Mouse (Mus musculus): ENCODE data around the gene 2010003K11Rik. TPM values are rescaled to one million over a fixed set of nuclear protein-coding genes. Genes with fewer than 3 reads are reported as not detected.

2010003K11Rik gene
- not detected for total RNA-seq (2021)

DNA sequence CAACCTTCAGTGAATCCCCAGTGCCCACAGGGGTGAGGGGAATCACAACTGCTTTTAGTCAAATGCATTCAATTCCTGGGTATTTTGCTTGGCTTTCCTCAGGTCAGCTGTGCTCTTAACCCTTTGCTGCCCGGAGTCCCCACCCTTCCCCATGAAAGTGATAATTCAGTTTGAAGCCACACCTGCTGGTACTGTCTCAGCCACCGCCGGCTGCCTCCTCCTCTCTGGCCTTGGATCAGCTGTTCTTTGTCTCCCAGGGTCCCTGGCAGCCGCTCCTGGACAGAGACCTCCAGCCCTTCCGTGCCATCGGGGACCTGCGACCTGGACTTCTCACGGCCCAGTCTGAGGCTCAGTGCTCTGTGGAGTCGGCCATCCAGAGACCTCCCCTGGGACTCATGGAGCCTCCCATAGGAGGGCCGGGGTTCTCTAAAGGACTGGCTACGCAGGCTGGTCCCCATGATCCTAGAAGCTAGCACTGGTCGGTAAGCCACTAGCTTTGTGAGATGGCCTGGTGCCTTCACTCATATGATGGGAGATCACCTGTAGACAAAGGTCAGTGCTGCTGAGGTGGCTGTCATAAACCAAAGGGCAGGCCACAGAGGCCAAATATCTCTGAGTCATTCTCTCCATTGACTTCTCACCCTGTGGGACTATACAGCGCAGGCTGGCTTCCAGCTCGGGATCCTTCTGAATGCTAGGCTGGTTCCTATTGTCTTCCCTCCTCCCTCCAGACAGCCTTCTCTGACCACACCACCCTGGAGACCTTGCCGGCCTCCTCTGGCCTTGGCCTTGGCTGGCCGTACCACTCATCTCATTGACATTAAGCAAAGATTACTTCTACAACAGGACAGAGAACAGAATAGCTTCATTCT lies at the start of gene 2010003K11Rik:
Gene 2010003K11Rik (minus strand): TSS at position 522 of the 872 bp plus-strand sequence.
- DNase-seq = no peak

DNA sequence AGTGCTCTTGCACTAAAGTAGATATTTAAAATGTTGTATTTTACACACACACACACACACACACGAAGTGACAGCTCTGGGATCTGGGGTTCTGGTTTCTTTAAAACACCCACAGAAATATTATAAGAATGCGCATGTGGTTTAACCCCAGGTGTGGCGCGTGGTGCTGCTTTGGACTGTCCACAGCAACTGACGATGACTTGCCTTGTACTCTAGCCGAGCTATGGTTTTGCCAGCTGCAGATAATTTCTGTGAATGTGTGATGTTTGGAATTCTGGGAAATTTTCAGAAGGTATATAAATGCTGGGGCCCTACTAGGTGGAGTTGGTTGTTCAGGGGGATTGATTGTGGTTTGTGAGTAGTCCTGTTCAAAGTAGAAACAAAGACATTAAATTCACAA lies 49.4 kb upstream of the 2010003K11Rik start:
- no peak for DNase-seq

DNA sequence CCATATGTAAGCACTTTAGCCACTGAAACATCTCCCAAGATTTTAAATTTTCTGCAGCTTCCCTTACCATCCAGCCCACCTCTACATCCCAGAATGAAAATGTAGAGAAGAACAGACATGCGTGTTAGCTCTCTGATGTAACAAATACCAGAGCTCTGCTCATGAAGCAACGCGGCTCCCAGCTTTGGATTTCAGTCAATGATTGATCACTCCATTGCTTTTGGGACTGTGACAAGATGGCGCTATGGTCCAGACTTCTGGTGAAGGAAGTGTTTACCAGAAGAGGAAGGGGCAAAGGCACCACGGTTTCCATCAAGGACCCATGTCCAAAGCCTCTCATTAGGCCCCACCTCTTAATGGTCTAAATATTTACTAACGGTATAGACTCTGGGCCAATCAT lies 47.5 kb upstream of the 2010003K11Rik start:
- DNase-seq = no peak

- DNase-seq = no peak
These were observed 46.7 kb upstream of the 2010003K11Rik start for GRCm38 (mm10) chr19:4545091-4545490.

DNA sequence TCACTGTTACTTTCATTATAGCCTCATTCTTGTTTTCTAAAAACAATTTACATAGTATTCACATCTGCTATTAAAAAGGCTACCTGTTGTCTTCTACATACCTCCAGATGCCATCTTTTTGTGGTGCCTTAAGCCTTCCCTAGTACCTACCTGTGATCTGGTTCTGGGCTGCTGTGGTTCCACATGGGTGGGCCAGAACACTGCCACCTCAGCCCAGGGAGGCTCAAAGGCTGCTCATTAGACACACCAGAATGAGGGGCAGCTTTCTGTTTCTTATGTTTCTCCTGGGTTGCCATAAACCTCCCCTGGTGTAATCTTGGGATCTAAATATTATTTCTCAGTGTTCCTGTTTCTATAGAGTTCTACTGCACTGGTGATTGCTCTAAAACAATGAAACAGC lies 43.7 kb upstream of the 2010003K11Rik start:
- DNase-seq = no peak

GRCm38 (mm10) chr19:4540992-4541391 lies 42.6 kb upstream of the 2010003K11Rik start:
- DNase-seq = no peak

GRCm38 (mm10) chr19:4540263-4540662 lies 41.9 kb upstream of the 2010003K11Rik start:
- no peak for DNase-seq

- no peak for DNase-seq
These were observed 38.2 kb upstream of the 2010003K11Rik start for GRCm38 (mm10) chr19:4536606-4537005.

GRCm38 (mm10) chr19:4535922-4536321 lies 37.5 kb upstream of the 2010003K11Rik start:
- DNase-seq = no peak

DNA sequence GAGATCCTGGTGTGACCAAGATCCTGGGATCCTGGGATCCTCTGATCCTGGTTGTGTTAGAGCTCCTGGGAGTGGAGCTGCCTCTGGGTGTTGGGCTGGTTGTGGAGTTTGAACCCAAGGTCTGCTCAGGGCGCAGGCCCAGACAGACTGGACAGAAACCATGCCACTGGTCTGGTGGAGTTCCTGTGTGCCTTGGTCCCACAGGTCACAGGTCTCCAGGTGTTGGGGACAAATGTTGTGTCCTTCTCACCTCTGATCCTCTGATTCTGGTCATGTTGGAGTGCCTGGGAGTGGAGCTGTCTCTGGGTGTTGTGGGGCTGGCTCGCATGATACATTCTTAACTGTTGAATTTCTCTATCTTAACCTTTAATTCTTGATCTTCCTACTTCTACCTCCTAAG lies 36.3 kb upstream of the 2010003K11Rik start:
- DNase-seq = no peak

DNA sequence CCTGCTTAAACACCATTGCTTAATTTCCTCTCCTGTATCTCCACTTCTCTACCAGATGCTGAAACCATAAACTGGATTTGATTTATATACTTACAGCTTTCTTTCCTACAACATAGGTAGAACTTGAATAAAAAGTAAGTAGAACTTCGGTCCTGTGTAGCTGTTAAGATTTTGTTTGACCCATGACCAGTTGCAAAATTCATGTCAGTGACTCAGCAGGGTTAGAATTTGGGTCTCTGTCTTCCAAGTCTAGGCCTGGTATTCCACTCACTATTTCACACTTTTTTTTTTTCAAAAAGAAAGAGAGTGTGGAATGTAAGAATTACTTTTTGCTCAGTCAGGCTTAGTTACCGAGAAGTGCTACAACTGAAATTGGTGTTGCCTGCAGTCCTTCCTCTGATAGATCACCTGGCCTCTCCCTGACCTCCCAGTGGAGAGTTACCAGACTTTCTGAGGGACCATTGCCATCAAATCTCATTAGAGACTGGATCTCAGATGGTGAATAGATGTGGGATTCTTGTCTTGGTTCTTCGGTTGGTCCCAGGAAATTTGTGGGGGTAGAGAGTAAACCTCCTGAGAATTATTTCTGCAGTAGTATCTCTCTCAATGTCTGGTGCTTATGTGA lies 23.2 kb upstream of the 2010003K11Rik start:
- no peak for DNase-seq

DNA sequence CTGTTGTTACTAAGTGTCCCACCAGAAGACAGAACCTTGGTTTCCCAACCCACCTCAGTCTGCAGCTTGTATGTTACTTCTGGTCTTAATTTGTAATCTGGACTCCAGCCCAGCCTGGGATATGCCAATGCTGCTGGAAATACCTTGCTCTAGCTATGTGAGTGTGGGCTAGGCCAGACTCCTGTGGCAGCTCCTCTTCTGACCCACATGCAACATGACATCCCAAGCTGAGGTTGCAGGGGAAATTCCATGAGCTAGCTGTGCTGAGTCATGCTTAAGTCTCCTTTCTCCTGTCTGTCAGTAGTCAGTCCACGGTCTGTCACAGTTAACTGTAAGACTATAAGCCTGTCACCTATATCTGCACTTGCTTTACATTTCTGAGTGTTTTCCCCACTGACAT lies 19.1 kb upstream of the 2010003K11Rik start:
- no peak for DNase-seq

- DNase-seq = no peak
These were observed 17.9 kb upstream of the 2010003K11Rik start for GRCm38 (mm10) chr19:4516288-4516687.

GRCm38 (mm10) chr19:4515746-4516145 lies 17.4 kb upstream of the 2010003K11Rik start:
- DNase-seq = no peak

DNA sequence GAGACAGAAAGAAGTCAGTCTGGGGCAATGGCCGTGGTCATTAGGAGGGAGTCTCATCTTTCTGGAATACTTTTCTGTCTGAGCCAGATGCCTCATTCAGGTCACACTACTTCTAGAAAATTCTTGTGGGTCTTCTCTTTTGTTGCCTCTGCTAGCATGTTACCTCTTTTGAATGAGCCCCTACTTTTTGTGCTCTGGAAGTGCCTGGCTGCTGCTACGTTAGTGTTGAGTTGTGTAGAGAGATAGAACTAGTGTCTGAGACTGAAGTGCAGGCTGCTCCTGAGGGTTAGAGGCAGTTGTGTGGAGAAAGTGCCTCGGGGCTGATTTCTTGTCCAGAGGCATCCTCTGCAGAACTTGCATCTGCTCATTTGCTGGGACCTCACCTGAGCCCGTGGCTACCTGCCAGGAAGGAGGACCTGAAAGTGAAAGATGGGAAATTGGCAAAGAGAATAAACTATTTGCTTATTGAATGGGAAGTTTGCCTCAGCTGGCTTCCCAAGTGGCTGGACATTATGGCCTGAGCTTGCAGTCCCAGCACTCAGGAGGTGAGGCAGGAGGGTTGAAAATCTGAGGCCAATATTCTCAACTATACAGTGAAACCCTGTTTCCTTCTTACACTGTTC lies 15.0 kb upstream of the 2010003K11Rik start:
- DNase-seq = no peak

DNA sequence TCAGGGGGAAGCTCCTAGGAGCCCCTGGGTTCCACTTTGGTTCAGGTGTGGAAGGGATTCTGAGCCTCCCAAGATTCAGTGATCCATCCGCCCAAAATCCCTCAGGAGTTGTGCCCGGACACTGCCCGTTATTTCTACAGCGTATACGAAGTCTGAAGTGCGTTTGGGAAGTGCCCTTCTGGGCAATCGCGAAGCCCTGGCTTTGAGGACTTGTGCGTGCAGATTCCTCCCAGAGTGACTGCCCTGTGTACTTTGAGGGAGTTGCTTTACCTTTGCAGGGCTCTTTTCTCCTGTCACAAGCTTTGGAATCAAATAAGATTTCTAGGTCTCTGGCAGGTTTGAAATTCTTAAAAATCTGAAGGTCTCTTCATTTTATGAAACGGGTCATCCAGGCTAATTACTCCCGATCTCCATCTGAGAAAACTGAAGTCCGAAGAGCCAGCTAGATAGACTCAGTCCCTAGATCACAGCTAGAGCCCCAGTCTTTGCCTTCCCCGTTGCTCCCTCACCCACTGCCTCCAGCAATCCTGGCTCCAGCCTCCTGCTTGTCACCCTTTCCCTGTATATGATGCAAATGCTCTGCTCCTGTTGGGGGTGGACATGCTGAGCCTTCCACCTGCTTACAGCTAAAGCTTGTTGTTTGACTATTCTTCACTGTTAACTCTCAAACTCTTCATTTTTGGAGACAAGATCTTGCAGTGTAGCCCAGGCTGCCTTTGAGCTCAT lies 12.9 kb upstream of the 2010003K11Rik start:
- DNase-seq = no peak

DNA sequence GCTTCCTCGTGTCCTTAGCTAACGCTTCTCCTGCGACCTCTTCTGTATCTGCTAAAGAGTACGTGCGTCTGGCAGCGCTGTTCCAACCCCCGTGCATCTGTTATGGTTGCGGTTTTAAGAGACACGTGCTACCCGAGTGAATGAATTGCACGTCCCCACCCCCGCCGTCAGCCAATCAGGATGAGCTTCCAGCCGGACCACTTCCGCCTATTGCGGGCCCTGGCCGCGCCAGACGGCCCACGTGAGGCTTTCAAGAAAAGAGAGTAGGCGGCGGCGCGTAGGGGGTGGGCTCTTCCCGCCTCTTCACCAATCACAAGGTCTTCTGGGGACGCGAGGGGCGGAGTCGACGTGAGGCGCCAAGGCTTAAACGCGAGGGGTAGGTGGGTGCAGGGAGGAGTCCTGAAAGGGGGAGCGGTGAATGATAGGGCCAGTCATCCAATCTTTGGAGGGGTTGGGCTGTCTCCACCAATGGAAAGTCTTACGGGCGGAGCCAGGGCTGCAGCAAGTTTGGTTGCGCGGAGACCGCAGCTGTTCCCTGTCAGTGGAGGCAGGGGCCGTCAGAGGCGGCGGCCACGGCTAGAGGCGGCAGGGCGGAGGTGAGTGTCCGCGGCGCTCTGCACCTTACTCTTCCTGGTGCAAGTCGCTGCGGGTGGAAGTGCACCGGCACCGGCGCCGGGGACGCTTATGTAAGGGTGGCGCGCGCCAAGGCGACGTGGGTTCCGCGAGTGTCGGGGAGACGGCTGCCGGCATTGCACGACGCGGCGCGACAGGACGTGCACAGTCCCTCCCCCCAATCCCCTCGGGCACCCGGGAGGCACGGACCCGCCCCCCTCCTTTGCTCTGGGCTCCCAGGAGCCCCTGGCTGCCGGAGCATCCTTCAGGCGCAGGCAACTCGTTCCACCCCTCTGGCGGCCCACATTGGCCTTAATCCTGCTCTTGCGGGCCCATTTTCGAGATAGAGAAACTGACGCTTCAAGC lies 11.9 kb upstream of the 2010003K11Rik start, which contains the start of gene Pcx:
Gene Pcx (plus strand): TSS at position 487 of the 978 bp plus-strand sequence.
- DNase-seq = peak; percentile 99 to 100

DNA sequence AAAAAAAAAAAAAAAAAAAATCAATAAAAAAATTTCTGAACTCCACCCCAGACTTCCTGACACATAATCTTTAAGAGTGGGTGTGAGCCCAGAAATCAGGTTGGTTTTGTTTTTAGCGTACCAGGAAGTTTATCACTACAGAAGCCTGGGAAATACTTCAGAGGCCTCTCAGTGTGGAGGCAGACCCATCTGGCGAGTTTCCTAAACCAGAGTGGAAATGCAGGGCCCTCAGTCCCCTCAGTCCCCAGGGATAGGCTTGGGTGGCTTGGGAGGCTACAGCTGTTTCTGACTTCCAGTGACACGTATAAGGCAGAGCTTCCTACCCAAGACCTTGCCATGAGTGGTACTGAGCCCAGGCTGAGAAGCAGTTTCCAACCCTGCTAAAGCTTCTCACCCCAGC lies 9.4 kb upstream of the 2010003K11Rik start:
- no peak for DNase-seq

DNA sequence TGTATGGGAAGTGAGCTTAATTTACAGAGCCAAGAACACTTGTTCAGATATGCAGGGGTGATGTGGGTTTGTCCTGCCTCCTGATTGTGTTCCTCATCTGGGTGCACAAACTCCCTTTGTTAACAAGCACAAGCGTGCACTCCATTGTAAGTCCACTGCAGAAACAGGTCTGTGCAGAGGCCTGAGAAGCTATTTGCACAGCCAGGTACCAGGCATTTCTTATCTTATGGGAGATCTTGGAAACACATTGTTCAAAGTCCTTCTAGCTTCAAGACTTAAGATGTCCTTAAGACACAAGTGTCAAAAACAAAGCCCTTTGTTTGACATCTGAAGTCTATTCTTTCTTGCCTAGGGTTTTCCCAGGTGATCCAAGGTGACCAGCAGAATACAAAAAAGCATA lies 6.4 kb upstream of the 2010003K11Rik start:
- DNase-seq = no peak

DNA sequence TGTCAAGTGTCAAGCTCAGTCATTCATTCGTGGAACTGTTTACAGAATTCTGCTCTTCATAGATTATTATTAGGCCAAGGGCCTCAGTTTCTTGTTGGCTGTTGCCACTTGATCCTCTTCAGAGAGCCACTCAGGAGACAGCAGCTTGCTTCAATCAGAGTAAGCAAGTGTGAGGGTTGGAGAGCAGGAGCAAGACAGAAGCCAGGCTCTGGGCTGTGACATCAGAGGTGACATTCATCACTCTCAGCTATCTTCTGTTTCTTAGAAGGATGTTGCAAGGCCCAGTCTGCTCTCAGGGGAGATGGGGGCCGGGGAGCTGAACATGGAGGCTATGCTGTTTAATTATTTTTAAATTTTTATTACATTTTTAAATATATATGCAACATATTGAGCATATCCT lies 4.3 kb upstream of the 2010003K11Rik start:
- no peak for DNase-seq

- peak; percentile 68 to 74 for DNase-seq
These were observed 965 bp downstream of the 2010003K11Rik start for GRCm38 (mm10) chr19:4497263-4497973.
